Mouse (Mus musculus): ENCODE measurements around the gene Elobl.

DNA sequence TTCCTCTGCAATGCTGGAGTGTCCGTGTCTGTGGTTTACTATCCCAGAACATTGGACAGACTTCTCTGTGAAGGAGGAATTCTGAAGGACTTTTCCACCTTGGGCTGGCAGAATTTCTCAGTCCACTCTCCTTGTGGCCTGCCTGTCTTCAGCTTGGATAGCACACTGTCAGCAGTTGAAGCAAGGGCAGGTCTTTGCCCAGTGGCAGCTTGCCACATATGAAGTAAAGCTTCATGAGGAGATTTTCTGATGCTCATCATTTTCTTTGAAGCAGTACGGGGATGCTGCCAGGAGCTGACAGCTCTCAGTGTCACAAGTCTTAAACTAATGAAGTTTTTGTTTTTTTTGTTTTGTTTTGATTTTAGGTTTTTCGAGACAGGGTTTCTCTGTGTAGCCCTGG is 7.9 kb downstream of the Elobl start:
- no peak for TF ChIP-seq GATA1 (IDR thresholded peaks at IDR 0.05; ENCODE audit: borderline replicate concordance, low read length)
- TF ChIP-seq FLI1 (IDR thresholded peaks at IDR 0.05; ENCODE audit: low read length) = no peak

All from megakaryocyte, embryonic 14.5 days (primary cell).